Comparison of ENCODE assay signal across 9 mouse cellular contexts in the genomic region with DNA sequence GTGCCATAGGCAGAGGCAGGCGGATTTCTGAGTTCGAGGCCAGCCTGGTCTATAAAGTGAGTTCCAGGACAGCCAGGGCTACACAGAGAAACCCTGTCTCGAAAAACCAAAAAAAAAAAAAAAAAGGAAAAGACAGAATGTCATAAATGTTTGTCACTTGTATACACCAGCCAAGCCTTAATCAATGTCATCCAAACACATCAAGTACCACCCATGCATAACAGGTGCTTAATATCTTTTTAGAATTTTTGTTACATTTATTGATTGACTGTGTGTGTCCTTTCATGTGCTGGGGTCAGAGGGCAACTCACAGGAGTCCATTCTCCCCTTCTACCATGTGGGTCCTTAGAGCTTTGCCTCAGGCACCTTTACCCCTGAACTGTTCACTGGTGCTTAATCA. TPM values are rescaled to one million over a fixed set of nuclear protein-coding genes. Genes with fewer than 3 reads are reported as not detected.
A peak's percentile ranks its signal among the peaks of the same experiment; 100 is the strongest.
DNase-seq lines count a peak whose midpoint lies in the region; ATAC-seq and TF ChIP-seq lines count a peak whose summit lies in the region.
"Had no signal": no experiment of that assay in that cellular context is flagged by ENCODE, and none has a peak within 500 bp of the region (broad histone marks: within the 10 kb centered on the region; RNA-seq: fewer than 3 reads in every experiment).

Gene S1pr4 (minus strand): TSS at position 101 of the 400 bp plus-strand sequence.

- peak within 1 kb of the TSS; percentile 28; the same call in 1 of the 2 replicates for H3K9ac ChIP-seq in limb, embryonic 15.5 days

- H3K4me1 ChIP-seq in kidney, adult 2 months (ENCODE audit: control insufficient read depth, insufficient read depth, low read length), result peaks cover 3% of the 10 kb centered on the region; the same call in 1 of the 2 replicates
- H3K4me1 ChIP-seq in limb, embryonic 15.5 days, result peaks cover 22% of the 10 kb centered on the region

- WGBS in kidney, adult 2 months, result 75% methylated on average over 3 of the region's 3 CpGs
- WGBS in limb, embryonic 15.5 days, result 77% methylated on average over 3 of the region's 3 CpGs

- H3K27ac ChIP-seq in kidney, adult 2 months (ENCODE audit: insufficient read depth, low read depth, low read length), result peak within 1 kb of the TSS; percentile 61
- no peak within 1 kb of the TSS for H3K27ac ChIP-seq in limb, embryonic 15.5 days

- no peak for DNase-seq in kidney, adult 2 months
- DNase-seq in kidney, postnatal 10 days, result no peak
- no peak for DNase-seq in thymus, postnatal 0 days (ENCODE audit: low spot score)
- no peak for DNase-seq in thymus, postnatal 14 days
- DNase-seq in urinary bladder, postnatal 36 days (ENCODE audit: low spot score in 2 of 2), result no peak
- no peak for DNase-seq in T-cell, adult 2 months (ENCODE audit: low spot score)
- DNase-seq: embryo, embryonic 11 days; right cerebral cortex, postnatal 14 days had no signal

- peak within 1 kb of the TSS; percentile 30 for H3K4me3 ChIP-seq in kidney, adult 2 months (ENCODE audit: insufficient read depth, low read depth, low read length)
- no peak within 1 kb of the TSS for H3K4me3 ChIP-seq in limb, embryonic 15.5 days

- no peak for TF ChIP-seq CTCF in kidney, adult 2 months (conservative IDR thresholded peaks at IDR 0.05; ENCODE audit: insufficient read depth, insufficient read length, low read depth, low read length)

- H3K9me3 ChIP-seq in limb, embryonic 15.5 days, result no peaks in the 10 kb centered on the region

- no peaks in the 10 kb centered on the region for H3K36me3 ChIP-seq in kidney, adult 2 months (ENCODE audit: control insufficient read depth, insufficient read depth, low read length)
- H3K36me3 ChIP-seq in limb, embryonic 15.5 days, result no peaks in the 10 kb centered on the region

- no peak within 1 kb of the TSS for H3K4me2 ChIP-seq in limb, embryonic 15.5 days

- no peak for ATAC-seq in limb, embryonic 15.5 days (ENCODE audit: insufficient number of reproducible peaks, low FRiP score, low TSS enrichment, low read depth)

- TF ChIP-seq POLR2A in kidney, adult 2 months (IDR thresholded peaks at IDR 0.05; ENCODE audit: low read depth, low read length), result no peak

- H3K27me3 ChIP-seq in kidney, adult 2 months (replicated peaks; ENCODE audit: control insufficient read depth, insufficient read depth, low read length), result no peaks in the 10 kb centered on the region
- H3K27me3 ChIP-seq in limb, embryonic 15.5 days, result peaks cover 13% of the 10 kb centered on the region

RNA-seq across cellular contexts. Expression of gene S1pr4, which starts in this region (rescaled TPM):
- 2.3 and 4.9 TPM in 2 replicates for polyA plus RNA-seq in kidney, adult 2 months (2012; rRNA removed)
- polyA plus RNA-seq in thymus, postnatal 0 days (2015; fragmentation: Nextera tagmentation; extraction: Ambion mirVana), result 22.2 and 25.6 TPM in 2 replicates
- 0.67 and 0.72 TPM in 2 replicates for polyA plus RNA-seq in limb, embryonic 15.5 days (2015; fragmentation: Nextera tagmentation; extraction: Ambion mirVana)
